Mouse (Mus musculus): ENCODE measurements at regions not wholly inside any gene's neighbourhood (a gene's known extent, or its start where the extent isn't known, plus 50 kb on each side); places are given as distances from the start of the nearest gene placed in this dataset.
"Not testable (repeated sequence)": the region's sequence is repeated elsewhere in the genome, so short reads cannot be mapped to it uniquely, and the experiment has no call there.

DNA sequence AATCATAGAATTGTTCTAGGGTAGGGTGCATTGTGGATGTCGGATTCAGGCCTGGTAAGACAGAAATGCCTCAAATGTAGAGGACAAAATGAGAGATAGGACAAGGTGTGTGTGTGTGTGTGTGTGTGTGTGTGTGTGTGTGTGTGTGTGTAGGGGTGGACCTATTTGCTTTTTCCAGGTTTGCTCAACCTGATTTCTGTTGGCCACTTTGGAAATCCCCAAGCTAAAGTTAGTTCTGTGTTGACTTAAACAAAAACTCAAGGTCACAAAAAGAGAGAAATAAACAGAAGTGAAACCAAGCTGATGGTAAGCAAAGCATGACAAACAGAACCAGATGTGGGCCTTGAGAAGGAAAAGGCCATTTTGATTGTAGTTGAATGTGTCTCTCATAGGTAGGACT, 161.4 kb downstream of the Olfr164 start:
- not testable (repeated sequence) for TF ChIP-seq POLR2A (IDR thresholded peaks at IDR 0.05; ENCODE audit: insufficient read length, low read depth); MAX (IDR thresholded peaks at IDR 0.05; ENCODE audit: low read depth); SRF (IDR thresholded peaks at IDR 0.05; ENCODE audit: control insufficient read depth, insufficient read length, low read depth); E2F4 (IDR thresholded peaks at IDR 0.05; ENCODE audit: insufficient read depth); POLR2AphosphoS2 (IDR thresholded peaks at IDR 0.05; ENCODE audit: insufficient read length, low read depth); CEBPB (IDR thresholded peaks at IDR 0.05; ENCODE audit: insufficient read depth, poor library complexity, severe bottlenecking); USF1 (IDR thresholded peaks at IDR 0.05; ENCODE audit: low read depth); TCF12 (IDR thresholded peaks at IDR 0.05; ENCODE audit: insufficient read depth, poor library complexity, severe bottlenecking); MYOG (IDR thresholded peaks at IDR 0.05; ENCODE audit: control insufficient read depth in 1 of 3, insufficient read depth in 1 of 3, insufficient read length in 2 of 3, low read depth in 2 of 3); MYOD1 (IDR thresholded peaks at IDR 0.05; ENCODE audit: control insufficient read depth in 1 of 3, insufficient read length in 2 of 3, low read depth in 2 of 3); REST (IDR thresholded peaks at IDR 0.05; ENCODE audit: insufficient read depth, insufficient read length)

Data from myocyte (in vitro differentiated cells).